Mouse (Mus musculus) heart, embryonic 15.5 days (tissue): ENCODE data around the gene Rae1. TPM values are rescaled to one million over a fixed set of nuclear protein-coding genes. Genes with fewer than 3 reads are reported as not detected.

Experiments used
- ATAC-seq: fragments of 200-750 bp; cut with Nextera tagmentation; replicated peaks from 2 replicates; pipeline ENCODE4 v1.8.0; 2017; ENCODE audit warnings: low read depth, moderate TSS enrichment; ENCODE audit not compliant: insufficient number of reproducible peaks, insufficient read depth, low FRiP score
- H3K27ac ChIP-seq: fragments of 300-500 bp; sonication (generic); 2 replicates; pipeline ENCODE4 v1.5.1; 2015; ENCODE audit warnings: mild to moderate bottlenecking, inconsistent platforms
- H3K27me3 ChIP-seq: fragments of 300-500 bp; sonication (generic); 2 replicates; pipeline ENCODE4 v1.6.1; 2015; ENCODE audit warnings: inconsistent platforms
- H3K36me3 ChIP-seq: fragments of 300-500 bp; sonication (generic); 2 replicates; pipeline ENCODE4 v1.6.1; 2015; ENCODE audit warnings: mild to moderate bottlenecking, inconsistent platforms
- H3K4me1 ChIP-seq: fragments of 300-500 bp; sonication (generic); replicated peaks from 2 replicates; pipeline ENCODE4 v1.6.1; 2015; ENCODE audit warnings: inconsistent platforms
- H3K4me2 ChIP-seq: fragments of 300-500 bp; sonication (generic); 2 replicates; pipeline ENCODE4 v1.6.1; 2015; ENCODE audit warnings: inconsistent platforms, mild to moderate bottlenecking, moderate library complexity
- H3K4me3 ChIP-seq: fragments of 300-500 bp; sonication (generic); 2 replicates; pipeline ENCODE4 v1.5.1; 2015; ENCODE audit warnings: mild to moderate bottlenecking, inconsistent platforms
- H3K9ac ChIP-seq: fragments of 300-500 bp; sonication (generic); 2 replicates; pipeline ENCODE4 v1.6.1; 2015; ENCODE audit warnings: mild to moderate bottlenecking, inconsistent platforms
- H3K9me3 ChIP-seq: fragments of 300-500 bp; sonication (generic); replicated peaks from 2 replicates; pipeline ENCODE4 v1.6.1; 2016; ENCODE audit warnings: inconsistent platforms
- WGBS: fragments of 180-500 bp; shearing (Covaris S2); methylation state at CpG from one replicate; pipeline ENCODE4 v1.1.7; 2015; ENCODE audit warnings: mixed read lengths; 5-methylcytosine and 5-hydroxymethylcytosine counted together
- polyA plus RNA-seq: library from polyadenylated mRNA; unstranded; fragments of >200 nt; fragmentation: Nextera tagmentation; extraction: Ambion mirVana; gene quantifications from 2 replicates; pipeline ENCODE4 v1.2.1, GENCODE M21; 2015

Gene Rae1
- polyA plus RNA-seq, 1 experiment from 2014 or later: 84.8 TPM

GRCm38 (mm10) chr2:173050604-173051382 is 50.9 kb downstream of the Rae1 start:
- peaks cover 58% of the 10 kb centered on the region for H3K4me1 ChIP-seq
- WGBS: 47% methylated on average over 8 of the region's 8 CpGs
- H3K27me3 ChIP-seq: no peaks in the 10 kb centered on the region
- H3K9me3 ChIP-seq: no peaks in the 10 kb centered on the region
- no peak overlapping the region for H3K27ac ChIP-seq
- no peak for ATAC-seq
- no peak overlapping the region for H3K9ac ChIP-seq
- H3K4me3 ChIP-seq: no peak overlapping the region
- H3K4me2 ChIP-seq: no peak overlapping the region
- no peaks in the 10 kb centered on the region for H3K36me3 ChIP-seq

GRCm38 (mm10) chr2:173052881-173053280 is 53.0 kb downstream of the Rae1 start:
- peak overlapping the region; percentile 44; the same call in 1 of the 2 replicates for H3K27ac ChIP-seq
- H3K9me3 ChIP-seq: no peaks in the 10 kb centered on the region
- H3K36me3 ChIP-seq: no peaks in the 10 kb centered on the region
- H3K4me3 ChIP-seq: no peak overlapping the region
- H3K9ac ChIP-seq: no peak overlapping the region
- no peak overlapping the region for H3K4me2 ChIP-seq
- H3K27me3 ChIP-seq: no peaks in the 10 kb centered on the region
- peaks cover 57% of the 10 kb centered on the region for H3K4me1 ChIP-seq
- 70% methylated on average over 8 of the region's 8 CpGs for WGBS
- ATAC-seq: no peak

- Histone ChIP-seq H3K4me2 (no peak overlapping the region), H3K9ac (no peak overlapping the region), H3K36me3 (no peaks in the 10 kb centered on the region), H3K4me3 (no peak overlapping the region), H3K27ac (no peak overlapping the region), H3K27me3 (no peaks in the 10 kb centered on the region), H3K9me3 (no peaks in the 10 kb centered on the region), H3K4me1 (peaks cover 62% of the 10 kb centered on the region)
- no peak for ATAC-seq
- 65% methylated on average over 6 of the region's 6 CpGs for WGBS
These were observed 53.9 kb downstream of the Rae1 start for GRCm38 (mm10) chr2:173053846-173054245.

- H3K36me3 ChIP-seq: no peaks in the 10 kb centered on the region
- H3K27me3 ChIP-seq: no peaks in the 10 kb centered on the region
- peaks cover 65% of the 10 kb centered on the region for H3K4me1 ChIP-seq
- H3K4me2 ChIP-seq: no peak overlapping the region
- ATAC-seq: no peak
- WGBS: 63% methylated on average over 10 of the region's 10 CpGs
- no peak overlapping the region for H3K27ac ChIP-seq
- no peak overlapping the region for H3K9ac ChIP-seq
- H3K9me3 ChIP-seq: no peaks in the 10 kb centered on the region
- H3K4me3 ChIP-seq: no peak overlapping the region
These were observed 56.5 kb downstream of the Rae1 start for GRCm38 (mm10) chr2:173056303-173056881.

GRCm38 (mm10) chr2:173056882-173057315 is 57.0 kb downstream of the Rae1 start:
- no peaks in the 10 kb centered on the region for H3K27me3 ChIP-seq
- H3K4me1 ChIP-seq: peaks cover 69% of the 10 kb centered on the region
- H3K4me3 ChIP-seq: no peak overlapping the region
- no peaks in the 10 kb centered on the region for H3K36me3 ChIP-seq
- H3K9me3 ChIP-seq: no peaks in the 10 kb centered on the region
- no peak overlapping the region for H3K9ac ChIP-seq
- no peak; the same call in 1 of the 2 replicates for ATAC-seq
- WGBS: 65% methylated on average over 11 of the region's 11 CpGs
- H3K4me2 ChIP-seq: no peak overlapping the region
- H3K27ac ChIP-seq: peak overlapping the region; percentile 89

GRCm38 (mm10) chr2:173057623-173058022 is 57.7 kb downstream of the Rae1 start:
- WGBS: 17% methylated on average over 10 of the region's 10 CpGs

GRCm38 (mm10) chr2:173058263-173058662 is 58.3 kb downstream of the Rae1 start:
- no peak overlapping the region for H3K4me3 ChIP-seq
- no peaks in the 10 kb centered on the region for H3K36me3 ChIP-seq
- H3K27ac ChIP-seq: peak overlapping the region; percentile 89
- H3K9me3 ChIP-seq: no peaks in the 10 kb centered on the region
- no peak for ATAC-seq
- WGBS: 38% methylated on average over 11 of the region's 11 CpGs
- H3K9ac ChIP-seq: 0 out of 2 replicates have a peak overlapping the region, but pooled peaks have one; percentile 1
- peaks cover 66% of the 10 kb centered on the region for H3K4me1 ChIP-seq
- no peaks in the 10 kb centered on the region for H3K27me3 ChIP-seq
- peak overlapping the region; percentile 32; the same call in 1 of the 2 replicates for H3K4me2 ChIP-seq

More at GRCm38 (mm10) chr2:173057623-173058022, 57.7 kb downstream of the Rae1 start:
- Histone ChIP-seq H3K4me3 (no peak overlapping the region), H3K4me1 (peaks cover 71% of the 10 kb centered on the region), H3K36me3 (no peaks in the 10 kb centered on the region), H3K27me3 (no peaks in the 10 kb centered on the region), H3K4me2 (peak overlapping the region; percentile 32), H3K9ac (peak overlapping the region; percentile 38; the same call in 1 of the 2 replicates), H3K9me3 (no peaks in the 10 kb centered on the region), H3K27ac (peak overlapping the region; percentile 89)
- ATAC-seq: peak; percentile 51; the same call in 1 of the 2 replicates

GRCm38 (mm10) chr2:173060450-173060849 is 60.5 kb downstream of the Rae1 start:
- Histone ChIP-seq H3K4me3 (no peak overlapping the region), H3K36me3 (no peaks in the 10 kb centered on the region), H3K27me3 (no peaks in the 10 kb centered on the region), H3K4me1 (peaks cover 64% of the 10 kb centered on the region), H3K27ac (peak overlapping the region; percentile 71), H3K9ac (no peak overlapping the region), H3K4me2 (no peak overlapping the region), H3K9me3 (no peaks in the 10 kb centered on the region)
- 0 out of 2 replicates have a peak, but pooled peaks have one; percentile 0 for ATAC-seq
- 44% methylated on average over 9 of the region's 9 CpGs for WGBS

GRCm38 (mm10) chr2:173061443-173062351 is 61.8 kb downstream of the Rae1 start:
- no peak for ATAC-seq
- Histone ChIP-seq H3K27me3 (no peaks in the 10 kb centered on the region), H3K27ac (peak overlapping the region; percentile 71; the same call in 1 of the 2 replicates), H3K4me1 (peaks cover 54% of the 10 kb centered on the region), H3K4me3 (no peak overlapping the region), H3K4me2 (no peak overlapping the region), H3K36me3 (no peaks in the 10 kb centered on the region), H3K9me3 (no peaks in the 10 kb centered on the region), H3K9ac (no peak overlapping the region)
- WGBS: 55% methylated on average over 15 of the region's 15 CpGs

GRCm38 (mm10) chr2:173063219-173063618 is 63.3 kb downstream of the Rae1 start:
- no peak overlapping the region for H3K27ac ChIP-seq
- no peaks in the 10 kb centered on the region for H3K9me3 ChIP-seq
- peaks cover 39% of the 10 kb centered on the region for H3K4me1 ChIP-seq
- H3K4me2 ChIP-seq: no peak overlapping the region
- H3K9ac ChIP-seq: no peak overlapping the region
- H3K4me3 ChIP-seq: no peak overlapping the region
- 20% methylated on average over 1 of the region's 1 CpGs for WGBS
- H3K36me3 ChIP-seq: no peaks in the 10 kb centered on the region
- H3K27me3 ChIP-seq: no peaks in the 10 kb centered on the region
- no peak for ATAC-seq

- Histone ChIP-seq H3K36me3 (no peaks in the 10 kb centered on the region), H3K4me2 (no peak overlapping the region), H3K9me3 (no peaks in the 10 kb centered on the region), H3K27me3 (no peaks in the 10 kb centered on the region), H3K4me3 (no peak overlapping the region), H3K9ac (no peak overlapping the region), H3K4me1 (peaks cover 26% of the 10 kb centered on the region), H3K27ac (no peak overlapping the region)
- WGBS: 95% methylated on average over 2 of the region's 2 CpGs
- no peak for ATAC-seq
These were observed 64.9 kb downstream of the Rae1 start for GRCm38 (mm10) chr2:173064864-173065263.
